Mouse (Mus musculus): Measurements from ENCODE around the gene Tescl. TPM values are rescaled to one million over a fixed set of nuclear protein-coding genes. Genes with fewer than 3 reads are reported as not detected.

Gene Tescl
- not detected in 2 replicates for polyA plus RNA-seq (2012; ENCODE audit: insufficient read depth, insufficient read length, missing spikeins)

DNA sequence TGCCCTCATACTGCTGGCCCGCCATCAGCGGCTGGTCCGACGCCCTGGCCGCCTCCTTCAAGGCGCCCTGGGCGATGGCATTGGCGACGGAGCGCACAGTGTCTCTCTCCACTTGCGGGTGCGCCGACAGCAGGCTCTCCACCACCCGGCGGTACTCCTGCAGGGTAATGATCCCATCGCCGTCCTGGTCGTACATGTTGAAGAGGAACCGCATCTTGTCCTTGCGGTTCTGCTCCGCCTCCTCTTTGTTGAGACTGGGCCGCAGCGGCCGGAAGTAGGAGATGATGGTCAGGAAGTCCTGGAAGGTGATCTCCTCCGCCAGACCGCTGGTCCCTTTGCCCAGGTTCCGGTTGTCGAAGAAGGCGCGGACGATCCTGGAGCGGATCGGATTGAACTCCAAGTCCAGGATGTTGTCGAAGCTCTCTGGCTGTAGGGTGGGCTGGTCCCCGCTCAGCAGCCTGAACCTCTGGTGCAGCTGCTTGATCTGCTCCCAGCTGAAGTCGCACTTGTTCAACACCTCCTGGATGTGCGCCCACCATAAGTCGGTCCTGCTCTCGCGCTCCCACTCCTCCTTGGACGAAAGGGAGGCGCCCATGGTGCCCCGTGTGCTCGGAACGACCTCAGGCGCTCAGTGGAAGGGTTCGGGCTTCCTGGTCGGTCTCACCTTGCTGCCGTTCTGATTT, at the start of gene Tescl:
Gene Tescl, minus strand, starts transcription at position 633 of the 683 bp plus-strand sequence.
- H3K27ac ChIP-seq (ENCODE audit: insufficient read depth, low read depth, low read length), result no peak within 1 kb of the TSS
- no peaks in the 10 kb centered on the region for H3K4me1 ChIP-seq (ENCODE audit: control insufficient read depth, insufficient read depth, low read length)
- H3K4me3 ChIP-seq (ENCODE audit: insufficient read depth, low read length), result no peak within 1 kb of the TSS
- TF ChIP-seq POLR2A (IDR thresholded peaks at IDR 0.05; ENCODE audit: borderline replicate concordance, low read depth, low read length) (no peak), CTCF (IDR thresholded peaks at IDR 0.05; ENCODE audit: low read depth, low read length) (no peak)

DNA sequence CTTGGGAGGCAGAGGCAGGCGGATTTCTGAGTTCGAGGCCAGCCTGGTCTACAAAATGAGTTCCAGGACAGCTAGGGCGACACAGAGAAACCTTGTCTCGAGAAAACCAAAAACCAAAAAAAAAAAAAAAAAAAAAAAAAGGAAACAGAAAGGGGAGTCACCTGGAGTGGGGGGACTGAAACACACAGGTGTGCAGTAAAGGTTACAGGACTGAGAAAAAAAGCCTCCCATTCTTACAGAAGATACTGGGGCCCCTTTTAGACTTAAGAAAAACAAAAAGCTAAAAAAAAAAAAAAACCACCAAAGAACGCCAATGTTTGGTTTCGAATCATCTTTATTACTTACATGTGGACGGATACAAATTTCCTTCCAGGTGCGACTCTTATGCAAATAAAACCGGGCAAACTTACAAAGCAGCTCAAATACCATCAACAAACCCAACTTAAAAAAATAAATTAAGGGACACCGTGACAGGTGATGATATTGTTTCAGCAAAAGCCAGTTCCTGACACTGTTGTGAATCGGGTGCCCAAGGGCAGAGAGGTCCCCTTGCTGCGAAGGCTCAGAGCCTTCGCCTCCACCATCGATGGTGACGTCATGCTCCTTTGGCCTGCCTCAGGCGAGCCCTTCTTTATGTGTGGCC, 49.1 kb upstream of the Tescl start:
- TF ChIP-seq POLR2A (IDR thresholded peaks at IDR 0.05; ENCODE audit: borderline replicate concordance, low read depth, low read length), result no peak
- TF ChIP-seq CTCF (IDR thresholded peaks at IDR 0.05; ENCODE audit: low read depth, low read length), result no peak
- peaks cover 46% of the 10 kb centered on the region for H3K4me1 ChIP-seq (ENCODE audit: control insufficient read depth, insufficient read depth, low read length)
- no peak overlapping the region for H3K27ac ChIP-seq (ENCODE audit: insufficient read depth, low read depth, low read length)

DNA sequence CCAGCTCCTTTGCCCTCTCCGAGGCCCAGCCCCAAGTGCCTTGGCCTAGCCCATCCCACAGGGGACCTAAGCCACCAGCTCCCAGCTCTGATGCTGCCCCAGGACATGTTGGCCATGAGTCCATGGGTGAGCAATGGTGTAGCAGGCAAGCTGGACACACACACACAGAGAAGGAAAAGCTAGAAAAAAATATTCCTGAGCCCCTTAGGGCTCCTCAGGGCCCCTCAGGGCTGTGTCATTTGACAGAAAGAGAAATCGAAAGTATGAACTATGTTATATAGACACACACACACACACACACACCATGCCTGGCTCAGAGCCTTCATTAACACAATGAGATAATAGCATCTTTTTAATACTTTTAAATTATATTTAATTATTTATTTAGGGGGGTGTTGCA, 46.6 kb upstream of the Tescl start:
- no peak for TF ChIP-seq POLR2A (IDR thresholded peaks at IDR 0.05; ENCODE audit: borderline replicate concordance, low read depth, low read length)
- TF ChIP-seq CTCF (IDR thresholded peaks at IDR 0.05; ENCODE audit: low read depth, low read length), result no peak
- Histone ChIP-seq H3K4me1 (ENCODE audit: control insufficient read depth, insufficient read depth, low read length) (peaks cover 28% of the 10 kb centered on the region), H3K4me3 (ENCODE audit: insufficient read depth, low read length) (no peak overlapping the region), H3K27ac (ENCODE audit: insufficient read depth, low read depth, low read length) (peak overlapping the region; percentile 20)

More for the DNA sequence above, 49.1 kb upstream of the Tescl start:
- H3K4me3 ChIP-seq (ENCODE audit: insufficient read depth, low read length), result no peak overlapping the region

DNA sequence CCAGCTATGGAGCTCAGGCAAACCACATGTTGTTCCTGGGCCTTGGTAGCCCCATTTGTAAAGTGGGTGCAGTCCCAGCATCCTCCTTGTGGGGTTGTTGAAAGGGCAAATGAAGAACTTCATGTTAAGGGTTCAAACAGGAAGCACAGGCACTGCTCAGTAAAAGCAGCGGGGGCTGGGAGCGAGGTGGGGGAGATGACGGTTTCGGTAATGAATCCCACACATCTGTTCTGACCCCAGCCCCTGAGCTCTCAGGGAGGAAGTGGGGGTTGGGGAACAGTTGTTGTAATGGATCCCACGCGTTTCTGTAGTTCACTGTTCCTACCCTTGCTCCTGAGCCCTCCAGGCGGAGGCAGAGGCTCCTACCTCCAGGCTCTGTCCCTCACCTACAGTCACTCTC, 46.2 kb upstream of the Tescl start:
- H3K27ac ChIP-seq (ENCODE audit: insufficient read depth, low read depth, low read length), result peak overlapping the region; percentile 20
- TF ChIP-seq POLR2A (IDR thresholded peaks at IDR 0.05; ENCODE audit: borderline replicate concordance, low read depth, low read length) (no peak), CTCF (IDR thresholded peaks at IDR 0.05; ENCODE audit: low read depth, low read length) (no peak)

DNA sequence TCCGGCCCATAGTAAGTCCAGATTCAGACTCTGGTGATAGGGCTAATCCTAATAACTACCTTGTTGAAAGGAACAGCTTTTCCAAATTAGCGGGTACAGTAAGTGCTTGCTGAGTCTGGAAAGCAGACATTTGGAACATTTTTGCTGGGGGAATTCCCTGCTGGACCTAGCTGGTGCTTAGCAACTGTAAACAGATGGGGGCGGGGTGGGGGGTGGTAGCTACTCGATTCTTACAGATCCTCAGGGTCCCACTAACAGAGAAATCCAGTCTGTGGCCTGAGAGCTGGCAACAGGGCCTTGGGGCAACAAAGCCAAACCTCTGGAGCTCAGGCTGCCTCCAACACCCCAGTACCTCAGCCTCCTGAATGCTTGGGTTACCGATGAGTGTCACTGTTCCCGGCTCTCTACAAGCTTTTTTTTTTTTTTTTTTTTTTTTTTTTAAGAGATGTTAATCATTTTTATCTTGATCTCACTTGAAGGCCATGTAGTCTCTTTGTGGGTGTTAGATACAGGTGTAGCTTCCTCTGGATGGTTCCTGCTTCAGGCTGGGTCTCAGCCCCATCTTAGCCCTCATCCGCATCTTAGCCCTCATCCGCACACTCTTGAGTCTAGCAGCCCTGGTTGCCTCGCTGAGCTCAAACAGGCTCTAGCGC, 44.4 kb upstream of the Tescl start:
- Histone ChIP-seq H3K4me3 (ENCODE audit: insufficient read depth, low read length) (no peak overlapping the region), H3K27ac (ENCODE audit: insufficient read depth, low read depth, low read length) (no peak overlapping the region), H3K4me1 (ENCODE audit: control insufficient read depth, insufficient read depth, low read length) (peaks cover 35% of the 10 kb centered on the region)
- no peak for TF ChIP-seq POLR2A (IDR thresholded peaks at IDR 0.05; ENCODE audit: borderline replicate concordance, low read depth, low read length)
- no peak for TF ChIP-seq CTCF (IDR thresholded peaks at IDR 0.05; ENCODE audit: low read depth, low read length)

More for the DNA sequence above, 46.2 kb upstream of the Tescl start:
- peaks cover 25% of the 10 kb centered on the region for H3K4me1 ChIP-seq (ENCODE audit: control insufficient read depth, insufficient read depth, low read length)
- H3K4me3 ChIP-seq (ENCODE audit: insufficient read depth, low read length), result no peak overlapping the region

DNA sequence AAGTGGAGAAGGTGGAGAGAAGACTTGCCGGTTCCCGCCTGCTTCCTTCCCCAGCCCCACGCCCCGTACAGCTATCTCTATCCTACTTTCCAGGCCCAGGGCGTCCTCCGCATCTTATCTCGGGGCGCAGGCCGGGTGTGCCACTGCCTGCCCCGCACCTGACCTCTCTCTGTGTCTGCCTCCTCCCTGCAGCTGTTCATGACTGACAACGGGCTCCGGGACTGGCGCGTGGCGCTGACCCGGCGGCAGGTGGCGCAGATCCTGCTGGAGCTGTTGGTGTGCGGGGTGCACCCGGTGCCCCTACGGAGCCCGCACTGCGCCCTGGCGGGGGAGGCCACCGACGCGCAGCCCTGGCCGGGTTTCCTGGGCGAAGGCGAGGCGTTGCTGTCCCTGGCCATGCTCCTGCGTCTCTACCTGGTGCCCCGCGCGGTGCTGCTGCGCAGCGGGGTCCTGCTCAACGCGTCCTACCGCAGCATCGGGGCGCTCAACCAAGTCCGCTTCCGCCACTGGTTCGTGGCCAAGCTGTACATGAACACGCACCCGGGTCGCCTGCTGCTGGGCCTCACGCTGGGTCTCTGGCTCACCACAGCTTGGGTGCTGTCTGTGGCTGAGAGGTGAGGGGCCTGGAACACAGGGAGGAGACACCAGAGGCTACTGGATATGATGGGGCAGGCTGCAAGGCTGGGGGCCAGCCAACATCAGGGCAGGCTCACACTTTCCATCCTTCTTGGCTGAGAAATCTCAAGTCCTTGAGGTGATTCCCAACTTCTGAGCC, 43.5 kb upstream of the Tescl start:
- TF ChIP-seq CTCF (IDR thresholded peaks at IDR 0.05; ENCODE audit: low read depth, low read length), result no peak
- TF ChIP-seq POLR2A (IDR thresholded peaks at IDR 0.05; ENCODE audit: borderline replicate concordance, low read depth, low read length), result no peak
- Histone ChIP-seq H3K27ac (ENCODE audit: insufficient read depth, low read depth, low read length) (no peak overlapping the region), H3K4me3 (ENCODE audit: insufficient read depth, low read length) (no peak overlapping the region), H3K4me1 (ENCODE audit: control insufficient read depth, insufficient read depth, low read length) (peaks cover 43% of the 10 kb centered on the region)

DNA sequence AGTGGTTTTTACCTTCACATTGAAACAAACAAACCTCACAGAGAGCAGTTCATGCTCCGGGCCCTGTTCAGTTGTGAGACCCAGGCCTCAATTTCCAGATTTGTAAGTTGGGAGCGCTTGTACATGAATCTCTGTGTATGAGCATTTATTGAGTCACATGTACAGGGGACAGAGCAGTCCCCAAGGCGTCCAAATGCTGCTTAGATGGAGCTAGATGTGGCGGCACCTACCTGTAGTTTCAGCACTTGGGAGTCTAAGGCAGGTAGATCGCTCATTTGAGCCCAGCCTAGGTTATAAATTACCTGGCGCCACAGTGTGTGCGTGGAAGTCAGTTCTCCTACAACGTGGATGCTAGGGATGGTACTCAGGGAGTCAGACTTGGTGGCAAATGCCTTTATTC, 42.7 kb upstream of the Tescl start:
- H3K4me3 ChIP-seq (ENCODE audit: insufficient read depth, low read length), result no peak overlapping the region
- H3K27ac ChIP-seq (ENCODE audit: insufficient read depth, low read depth, low read length), result no peak overlapping the region
- peaks cover 45% of the 10 kb centered on the region for H3K4me1 ChIP-seq (ENCODE audit: control insufficient read depth, insufficient read depth, low read length)
- TF ChIP-seq CTCF (IDR thresholded peaks at IDR 0.05; ENCODE audit: low read depth, low read length) (no peak), POLR2A (IDR thresholded peaks at IDR 0.05; ENCODE audit: borderline replicate concordance, low read depth, low read length) (no peak)

DNA sequence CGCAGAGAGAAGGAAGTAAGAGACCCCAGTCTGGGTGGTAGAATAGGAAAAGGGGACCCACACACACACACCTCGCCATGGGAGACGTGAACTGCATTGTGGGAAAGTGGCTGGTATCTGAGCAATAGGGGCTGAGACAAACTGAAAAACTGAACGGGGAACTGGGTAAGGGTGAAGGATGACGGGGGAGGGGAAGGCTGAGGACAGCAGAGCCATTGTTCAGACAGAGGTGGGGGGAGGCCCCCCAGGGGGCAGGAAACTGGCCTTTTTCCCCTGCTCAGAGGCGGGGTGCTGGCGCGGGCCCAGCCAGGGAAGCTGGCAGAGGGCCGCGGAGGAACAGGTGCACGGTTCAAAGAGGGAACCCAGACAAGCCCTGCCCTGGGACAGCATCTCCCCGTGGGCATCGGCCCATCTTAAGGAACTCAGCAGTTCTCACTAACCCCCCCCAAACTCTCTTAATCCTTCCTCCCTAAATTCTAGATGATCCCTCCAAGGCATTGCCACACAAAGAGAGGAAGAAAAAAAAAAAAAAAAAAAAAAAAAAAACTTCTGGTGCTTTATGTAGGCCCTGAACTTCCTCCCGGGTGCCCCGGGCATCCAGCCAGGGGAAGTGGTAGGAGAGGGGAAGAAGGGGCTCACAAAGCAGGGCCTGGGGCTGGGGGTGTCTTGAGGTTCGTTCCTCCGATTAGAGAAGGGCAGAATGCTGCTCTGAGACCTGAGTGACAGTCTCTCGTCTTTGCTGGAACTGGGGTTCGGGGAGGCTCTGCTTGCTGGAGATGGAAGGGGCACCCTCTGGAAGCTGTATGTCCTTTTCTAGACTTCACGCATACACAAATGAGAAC, 40.0 kb upstream of the Tescl start:
- Histone ChIP-seq H3K27ac (ENCODE audit: insufficient read depth, low read depth, low read length) (peak overlapping the region; percentile 91), H3K4me3 (ENCODE audit: insufficient read depth, low read length) (peak overlapping the region; percentile 64), H3K4me1 (ENCODE audit: control insufficient read depth, insufficient read depth, low read length) (peaks cover 35% of the 10 kb centered on the region)
- TF ChIP-seq POLR2A (IDR thresholded peaks at IDR 0.05; ENCODE audit: borderline replicate concordance, low read depth, low read length) (no peak), CTCF (IDR thresholded peaks at IDR 0.05; ENCODE audit: low read depth, low read length) (no peak)

DNA sequence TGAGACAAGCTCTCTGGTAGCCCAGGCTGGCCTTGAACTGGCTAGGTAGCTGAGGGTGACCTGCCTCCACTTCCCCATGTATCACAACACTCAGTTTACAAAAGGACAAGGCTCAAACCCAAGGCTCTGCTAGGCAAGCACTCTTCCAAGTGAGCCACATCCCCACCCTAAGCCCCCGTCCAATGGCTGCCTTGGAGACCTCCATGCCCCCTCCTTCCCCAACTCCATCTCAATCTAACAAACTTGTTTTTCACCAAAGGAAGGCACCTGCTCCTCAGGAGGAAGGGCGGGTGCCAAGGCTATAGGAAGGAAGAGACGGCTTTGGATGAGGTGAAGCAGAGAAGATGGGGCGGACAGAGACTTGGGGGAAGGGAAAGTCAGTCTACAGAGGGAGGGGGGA, 39.0 kb upstream of the Tescl start:
- H3K4me1 ChIP-seq (ENCODE audit: control insufficient read depth, insufficient read depth, low read length), result peaks cover 31% of the 10 kb centered on the region
- TF ChIP-seq POLR2A (IDR thresholded peaks at IDR 0.05; ENCODE audit: borderline replicate concordance, low read depth, low read length), result no peak
- no peak for TF ChIP-seq CTCF (IDR thresholded peaks at IDR 0.05; ENCODE audit: low read depth, low read length)
- H3K4me3 ChIP-seq (ENCODE audit: insufficient read depth, low read length), result peak overlapping the region; percentile 64
- H3K27ac ChIP-seq (ENCODE audit: insufficient read depth, low read depth, low read length), result peak overlapping the region; percentile 82
